Mouse (Mus musculus): ENCODE measurements around the gene Smco2. TPM values are rescaled to one million over a fixed set of nuclear protein-coding genes. Genes with fewer than 3 reads are reported as not detected.

Gene Smco2
- polyA plus RNA-seq (2012; ENCODE audit: insufficient read depth, insufficient read length, low replicate concordance, missing spikeins): not detected in 2 replicates

DNA sequence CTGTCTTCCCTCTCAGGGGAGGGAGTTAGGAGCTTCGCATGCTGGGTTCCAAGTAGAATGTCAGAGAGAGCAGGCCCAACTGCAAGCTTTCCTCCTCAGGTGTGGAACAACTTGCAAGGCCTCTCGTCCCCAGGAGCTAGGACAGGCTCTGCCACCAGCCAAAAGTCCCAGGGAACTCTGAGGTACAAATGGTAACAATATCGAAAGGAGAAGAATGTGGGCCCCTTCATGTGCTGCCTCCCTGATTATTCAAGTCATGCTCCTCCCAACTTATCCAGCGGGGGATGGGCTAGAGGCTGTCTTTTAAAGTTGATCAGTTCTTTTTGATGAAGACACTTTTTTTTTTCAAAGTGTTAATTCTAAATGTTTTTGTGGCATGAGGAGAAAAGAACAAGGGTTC is at the start of gene Smco2:
TSS of gene Smco2 (plus strand) at position 55 of the 400 bp plus-strand sequence.
- no peak within 1 kb of the TSS for H3K4me3 ChIP-seq (ENCODE audit: insufficient read depth, low read depth, low read length)
- no peak within 1 kb of the TSS for H3K27ac ChIP-seq (ENCODE audit: insufficient read depth, low read depth, low read length)
- 93% methylated on average over 4 of the region's 4 CpGs for WGBS
- peaks cover 4% of the 10 kb centered on the region for H3K4me1 ChIP-seq (ENCODE audit: control insufficient read depth, insufficient read depth, low read length)
- TF ChIP-seq POLR2A (IDR thresholded peaks at IDR 0.05; ENCODE audit: insufficient read depth, low read depth, low read length): no peak
- TF ChIP-seq CTCF (IDR thresholded peaks at IDR 0.05; ENCODE audit: insufficient read depth, low read depth, low read length): no peak

DNA sequence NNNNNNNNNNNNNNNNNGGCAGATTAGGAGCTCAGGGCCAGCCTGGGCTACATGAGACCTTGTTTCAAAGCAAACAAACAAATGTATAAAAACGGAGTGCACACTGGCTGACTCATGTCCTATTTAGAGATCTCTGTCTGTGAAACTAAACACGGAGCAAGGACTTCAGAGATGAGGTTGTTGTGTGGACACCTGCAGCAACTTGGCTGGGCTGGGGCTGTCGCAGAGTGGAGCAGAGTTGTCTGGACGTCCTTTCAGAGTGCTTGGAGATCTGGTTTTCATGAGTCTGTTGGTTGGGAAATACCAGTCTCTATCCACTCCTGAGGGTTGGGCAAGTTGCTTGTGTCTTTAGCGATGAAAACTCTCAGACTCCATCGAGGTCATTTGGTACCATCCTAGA is 39.9 kb upstream of the Smco2 start:
- H3K4me3 ChIP-seq (ENCODE audit: insufficient read depth, low read depth, low read length): no peak overlapping the region
- H3K4me1 ChIP-seq (ENCODE audit: control insufficient read depth, insufficient read depth, low read length): no peaks in the 10 kb centered on the region
- WGBS: 85% methylated on average over 6 of the region's 6 CpGs
- TF ChIP-seq CTCF (IDR thresholded peaks at IDR 0.05; ENCODE audit: insufficient read depth, low read depth, low read length): no peak
- no peak for TF ChIP-seq POLR2A (IDR thresholded peaks at IDR 0.05; ENCODE audit: insufficient read depth, low read depth, low read length)
- no peak overlapping the region for H3K27ac ChIP-seq (ENCODE audit: insufficient read depth, low read depth, low read length)

DNA sequence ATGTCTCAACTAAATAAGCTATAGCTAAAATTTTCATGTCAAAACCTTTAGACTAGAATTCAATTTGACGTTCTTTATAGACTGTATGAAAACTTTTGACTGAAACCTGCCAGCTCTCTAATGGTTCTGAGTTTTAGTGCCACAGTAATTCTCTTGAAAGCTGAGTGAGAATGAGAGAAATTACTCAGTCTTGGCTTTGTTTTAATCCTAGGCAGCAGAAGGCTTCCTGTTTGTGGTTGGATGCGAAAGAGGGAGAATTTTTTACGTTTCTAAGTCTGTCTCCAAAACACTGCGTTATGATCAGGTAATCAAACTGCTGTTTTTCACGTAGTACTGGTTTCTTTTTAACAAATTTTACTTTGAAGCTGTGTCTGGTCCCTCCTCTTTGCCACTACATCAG is 36.9 kb upstream of the Smco2 start:
- Histone ChIP-seq H3K27ac (ENCODE audit: insufficient read depth, low read depth, low read length) (no peak overlapping the region), H3K4me1 (ENCODE audit: control insufficient read depth, insufficient read depth, low read length) (no peaks in the 10 kb centered on the region), H3K4me3 (ENCODE audit: insufficient read depth, low read depth, low read length) (no peak overlapping the region)
- WGBS: 90% methylated on average over 5 of the region's 5 CpGs
- TF ChIP-seq POLR2A (IDR thresholded peaks at IDR 0.05; ENCODE audit: insufficient read depth, low read depth, low read length): no peak
- no peak for TF ChIP-seq CTCF (IDR thresholded peaks at IDR 0.05; ENCODE audit: insufficient read depth, low read depth, low read length)

DNA sequence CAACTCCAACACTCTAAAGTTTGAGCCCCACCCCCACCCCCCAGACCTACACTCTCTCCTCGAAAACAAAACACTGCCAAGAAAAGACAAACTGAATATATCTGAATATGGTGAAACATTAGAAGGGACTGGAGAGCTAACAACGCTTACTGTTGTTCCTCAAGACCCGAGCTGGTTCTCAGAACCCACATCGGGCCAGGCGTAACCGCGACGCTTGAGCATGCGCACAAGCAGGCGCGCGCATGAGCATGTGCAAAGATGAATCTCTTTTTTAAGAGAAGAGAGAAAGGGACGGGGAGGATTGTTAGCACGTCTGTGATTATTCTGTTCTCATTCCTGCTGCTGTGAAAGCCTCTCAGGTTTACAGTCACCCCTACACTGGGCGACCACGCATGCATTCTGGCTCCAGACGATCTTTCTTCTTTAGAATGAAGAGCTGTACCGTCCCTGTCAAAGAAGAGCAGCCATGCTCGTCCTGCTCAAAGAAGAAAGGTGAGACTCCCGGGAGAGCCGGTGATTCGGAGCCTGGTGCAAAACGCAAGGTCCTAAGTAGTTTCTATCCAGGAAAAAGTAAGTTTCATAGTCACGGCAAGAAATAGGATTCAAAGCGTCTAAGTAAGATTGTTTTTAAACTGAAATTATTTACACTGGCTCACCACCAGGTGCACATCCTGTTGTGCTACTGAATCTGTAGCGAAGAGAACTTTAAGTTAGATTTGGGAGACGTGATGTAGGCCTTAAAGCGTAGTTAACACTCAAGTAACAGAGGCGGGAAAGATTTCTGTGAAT is 29.5 kb upstream of the Smco2 start:
- Histone ChIP-seq H3K4me3 (ENCODE audit: insufficient read depth, low read depth, low read length) (no peak overlapping the region), H3K4me1 (ENCODE audit: control insufficient read depth, insufficient read depth, low read length) (no peaks in the 10 kb centered on the region), H3K27ac (ENCODE audit: insufficient read depth, low read depth, low read length) (no peak overlapping the region)
- TF ChIP-seq POLR2A (IDR thresholded peaks at IDR 0.05; ENCODE audit: insufficient read depth, low read depth, low read length): no peak
- no peak for TF ChIP-seq CTCF (IDR thresholded peaks at IDR 0.05; ENCODE audit: insufficient read depth, low read depth, low read length)
- 88% methylated on average over 29 of the region's 29 CpGs for WGBS

GRCm38 (mm10) chr6:146821958-146822357 is 27.9 kb upstream of the Smco2 start:
- WGBS: 95% methylated on average over 13 of the region's 13 CpGs
- Histone ChIP-seq H3K27ac (ENCODE audit: insufficient read depth, low read depth, low read length) (no peak overlapping the region), H3K4me1 (ENCODE audit: control insufficient read depth, insufficient read depth, low read length) (no peaks in the 10 kb centered on the region), H3K4me3 (ENCODE audit: insufficient read depth, low read depth, low read length) (no peak overlapping the region)
- no peak for TF ChIP-seq CTCF (IDR thresholded peaks at IDR 0.05; ENCODE audit: insufficient read depth, low read depth, low read length)
- no peak for TF ChIP-seq POLR2A (IDR thresholded peaks at IDR 0.05; ENCODE audit: insufficient read depth, low read depth, low read length)

DNA sequence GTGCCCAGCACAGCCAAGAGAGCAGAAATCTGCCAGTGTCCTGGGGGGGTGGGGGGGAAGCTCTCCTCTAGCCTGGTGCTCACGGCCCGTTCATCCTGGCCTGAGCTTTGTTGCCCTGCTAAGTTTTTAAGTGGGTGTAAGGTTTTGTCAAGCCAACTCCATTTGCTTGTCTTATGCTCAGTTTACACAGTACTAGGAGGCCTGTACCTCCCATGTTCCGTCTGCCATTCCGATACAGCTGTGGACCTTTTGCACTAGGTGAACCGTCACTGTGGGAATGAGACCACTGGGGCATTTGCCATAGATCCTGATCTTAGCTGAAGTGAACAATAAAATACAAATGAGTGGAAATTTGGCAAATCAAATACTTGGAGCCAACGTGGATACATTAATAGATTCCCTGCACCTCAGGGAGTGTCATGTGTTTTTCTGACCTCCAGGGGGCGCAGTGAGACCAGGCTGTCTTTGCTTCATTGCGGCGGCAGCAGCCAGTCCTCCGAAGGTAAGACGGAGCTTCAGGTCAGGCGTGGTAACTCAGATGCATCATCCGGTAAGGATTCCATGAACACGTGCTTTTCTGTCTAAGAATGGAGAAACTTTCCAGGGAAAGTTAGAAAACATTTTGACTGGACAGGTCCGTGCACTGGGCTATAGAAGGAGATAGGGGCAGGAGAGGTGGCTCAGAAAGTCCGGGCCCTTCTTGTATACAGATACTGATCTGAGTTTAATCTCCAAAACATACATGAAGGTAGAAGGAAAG is 25.0 kb upstream of the Smco2 start:
- Histone ChIP-seq H3K4me3 (ENCODE audit: insufficient read depth, low read depth, low read length) (no peak overlapping the region), H3K4me1 (ENCODE audit: control insufficient read depth, insufficient read depth, low read length) (no peaks in the 10 kb centered on the region), H3K27ac (ENCODE audit: insufficient read depth, low read depth, low read length) (no peak overlapping the region)
- 33% methylated on average over 16 of the region's 16 CpGs for WGBS
- TF ChIP-seq POLR2A (IDR thresholded peaks at IDR 0.05; ENCODE audit: insufficient read depth, low read depth, low read length): no peak
- TF ChIP-seq CTCF (IDR thresholded peaks at IDR 0.05; ENCODE audit: insufficient read depth, low read depth, low read length): peak; percentile 79

DNA sequence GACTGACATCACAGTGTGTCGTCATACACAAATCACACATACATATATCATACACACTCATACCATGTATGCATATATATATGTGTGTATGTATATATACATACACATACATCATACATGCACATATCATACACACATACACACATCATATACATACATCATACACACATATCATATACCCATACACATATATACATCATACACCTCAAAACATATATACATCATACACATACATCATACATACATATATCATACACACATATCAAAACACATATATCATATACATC is 24.5 kb upstream of the Smco2 start:
- TF ChIP-seq POLR2A (IDR thresholded peaks at IDR 0.05; ENCODE audit: insufficient read depth, low read depth, low read length): no peak
- TF ChIP-seq CTCF (IDR thresholded peaks at IDR 0.05; ENCODE audit: insufficient read depth, low read depth, low read length): no peak
- 63% methylated on average over 1 of the region's 1 CpGs for WGBS
- Histone ChIP-seq H3K4me1 (ENCODE audit: control insufficient read depth, insufficient read depth, low read length) (no peaks in the 10 kb centered on the region), H3K4me3 (ENCODE audit: insufficient read depth, low read depth, low read length) (no peak overlapping the region), H3K27ac (ENCODE audit: insufficient read depth, low read depth, low read length) (no peak overlapping the region)

- Histone ChIP-seq H3K4me1 (ENCODE audit: control insufficient read depth, insufficient read depth, low read length) (no peaks in the 10 kb centered on the region), H3K4me3 (ENCODE audit: insufficient read depth, low read depth, low read length) (no peak overlapping the region), H3K27ac (ENCODE audit: insufficient read depth, low read depth, low read length) (no peak overlapping the region)
- TF ChIP-seq POLR2A (IDR thresholded peaks at IDR 0.05; ENCODE audit: insufficient read depth, low read depth, low read length) (no peak), CTCF (IDR thresholded peaks at IDR 0.05; ENCODE audit: insufficient read depth, low read depth, low read length) (no peak)
- 95% methylated on average over 12 of the region's 12 CpGs for WGBS
Measured at GRCm38 (mm10) chr6:146831320-146831719, 18.6 kb upstream of the Smco2 start.

All from olfactory bulb, adult 2 months (tissue).